Mouse (Mus musculus) liver, postnatal 0 days (tissue): ENCODE data around the gene Plgrkt.

ENCODE experiments used
- CTCF ChIP-seq: sonication (generic); IDR thresholded peaks from 2 replicates; pipeline ENCODE4 v1.5.1; 2016; ENCODE audit warnings: antibody characterized with exemption, low read depth
- EP300 ChIP-seq: IDR thresholded peaks from 2 replicates; pipeline ENCODE4 v1.6.1; 2016; ENCODE audit warnings: antibody characterized with exemption, low read depth, mild to moderate bottlenecking

- TF ChIP-seq CTCF (no peak), EP300 (no peak)
Observed at GRCm38 (mm10) chr19:29350991-29351390, 16.2 kb downstream of the Plgrkt start.
